Mouse (Mus musculus) kidney, postnatal 4 days (tissue): ENCODE measurements around the gene Eps15.

Experiments
- DNase-seq, 2 experiments: peaks; one replicate each; pipeline ENCODE4 v3.0.0; 2021; ENCODE audit warnings: mixed read lengths in 2 of 2

Gene Eps15

GRCm38 (mm10) chr4:109279689-109280458 is at the start of gene Eps15:
Gene Eps15, plus strand, starts transcription at chr4:109280268.
- DNase-seq, result peak; percentile 94 to 97

- DNase-seq, result no peak
Observed at GRCm38 (mm10) chr4:109234185-109234584, 45.9 kb upstream of the Eps15 start, which contains the start of gene Calr4. Gene Calr4, plus strand, starts transcription at chr4:109234485.

DNA sequence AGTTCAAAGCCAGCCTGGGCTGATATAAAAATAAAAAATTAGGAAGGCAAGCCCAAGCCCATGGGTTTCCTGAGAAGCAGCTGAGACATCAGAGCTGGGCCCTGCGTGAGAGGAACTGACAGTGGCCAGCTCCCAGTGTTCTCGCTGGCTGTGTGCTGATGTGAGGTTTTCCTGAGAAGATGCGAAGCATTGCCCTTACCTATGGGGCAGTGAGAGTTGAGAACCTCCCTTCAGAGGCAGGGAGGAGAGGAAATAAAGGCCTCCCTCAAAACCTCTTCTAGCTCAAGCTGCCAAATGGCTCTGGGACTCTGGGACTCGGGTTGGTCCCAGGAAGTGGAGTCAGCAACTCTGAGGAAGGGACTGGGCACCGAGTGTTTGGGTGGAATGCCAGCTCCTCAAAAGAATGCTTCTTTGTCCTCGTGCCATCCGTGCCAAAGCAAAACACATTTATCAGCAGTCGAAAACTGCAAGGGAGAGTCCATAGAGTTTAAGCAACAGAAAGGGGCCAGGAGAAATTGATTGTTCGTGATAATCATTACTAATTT is 45.2 kb upstream of the Eps15 start:
- no peak for DNase-seq

- DNase-seq, result no peak
Observed at GRCm38 (mm10) chr4:109236186-109236879, 43.7 kb upstream of the Eps15 start.

- peak; percentile 23 to 56 for DNase-seq
Observed at GRCm38 (mm10) chr4:109238428-109239268, 41.4 kb upstream of the Eps15 start.

- no peak for DNase-seq
Observed at GRCm38 (mm10) chr4:109241221-109241620, 38.8 kb upstream of the Eps15 start.

DNA sequence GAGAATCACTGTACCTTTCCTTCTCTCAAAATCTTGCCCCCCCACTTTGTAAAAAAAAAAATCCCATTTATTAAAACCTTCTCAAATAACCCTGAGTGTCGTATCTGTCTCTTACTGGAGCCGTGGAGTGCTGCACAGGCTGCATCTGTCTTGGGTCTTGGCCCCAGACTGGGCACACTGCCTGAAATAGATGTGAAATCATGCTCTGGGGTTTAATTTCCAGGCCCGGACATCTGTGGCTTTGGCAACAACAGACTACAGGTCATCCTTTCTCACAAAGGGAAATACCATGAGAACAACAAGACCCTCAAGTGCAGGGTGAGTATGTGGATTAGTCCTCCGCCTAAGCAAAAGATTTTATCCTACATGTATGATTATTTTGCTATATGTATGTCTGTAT is 38.1 kb upstream of the Eps15 start:
- DNase-seq, result peak; percentile 41 to 52

DNA sequence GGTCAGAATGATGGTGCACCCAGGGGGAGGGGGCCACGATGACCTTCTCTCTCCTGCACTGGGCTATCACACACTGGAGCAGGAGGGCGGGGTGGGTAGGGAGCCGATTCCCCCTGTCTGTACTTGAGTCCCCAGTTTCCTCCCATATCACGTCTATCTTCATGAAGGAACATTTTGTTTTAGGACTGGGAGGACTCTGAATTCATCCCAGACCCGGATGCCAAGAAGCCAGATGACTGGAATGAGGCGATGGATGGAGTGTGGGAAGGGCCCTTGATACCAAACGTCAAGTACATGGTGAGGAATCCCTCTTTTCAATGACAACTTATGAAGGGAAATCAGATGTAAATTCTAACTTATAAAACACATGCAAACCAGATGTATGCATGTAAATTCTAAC is 35.6 kb upstream of the Eps15 start:
- DNase-seq, result no peak

GRCm38 (mm10) chr4:109245016-109245620 is 35.0 kb upstream of the Eps15 start:
- DNase-seq, result no peak

- peak; percentile 22 to 52 for DNase-seq
Observed at GRCm38 (mm10) chr4:109251605-109252004, 28.5 kb upstream of the Eps15 start.

- no peak for DNase-seq
Observed at GRCm38 (mm10) chr4:109252199-109252598, 27.9 kb upstream of the Eps15 start.

GRCm38 (mm10) chr4:109253664-109254151 is 26.4 kb upstream of the Eps15 start:
- DNase-seq, result no peak

DNA sequence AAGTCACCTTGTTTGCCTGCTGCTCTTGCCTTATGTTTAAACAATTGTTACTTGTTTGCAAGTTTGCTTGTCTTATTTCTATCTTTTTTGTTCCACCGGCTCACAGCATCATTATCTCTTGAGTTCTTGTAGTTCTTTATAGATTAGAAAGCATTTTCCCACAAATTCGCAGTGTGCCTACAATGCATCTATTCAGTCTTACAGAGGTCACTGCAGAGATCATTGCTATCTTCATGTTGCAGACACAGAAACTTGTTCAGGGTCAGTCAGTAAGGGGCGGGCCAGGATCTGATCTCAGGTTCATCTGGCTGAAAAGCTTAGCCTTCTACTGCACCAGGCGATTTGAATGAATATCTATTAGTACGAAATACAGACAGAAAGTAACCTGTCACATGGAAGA is 25.6 kb upstream of the Eps15 start:
- no peak for DNase-seq

GRCm38 (mm10) chr4:109255321-109255720 is 24.7 kb upstream of the Eps15 start:
- no peak for DNase-seq

DNA sequence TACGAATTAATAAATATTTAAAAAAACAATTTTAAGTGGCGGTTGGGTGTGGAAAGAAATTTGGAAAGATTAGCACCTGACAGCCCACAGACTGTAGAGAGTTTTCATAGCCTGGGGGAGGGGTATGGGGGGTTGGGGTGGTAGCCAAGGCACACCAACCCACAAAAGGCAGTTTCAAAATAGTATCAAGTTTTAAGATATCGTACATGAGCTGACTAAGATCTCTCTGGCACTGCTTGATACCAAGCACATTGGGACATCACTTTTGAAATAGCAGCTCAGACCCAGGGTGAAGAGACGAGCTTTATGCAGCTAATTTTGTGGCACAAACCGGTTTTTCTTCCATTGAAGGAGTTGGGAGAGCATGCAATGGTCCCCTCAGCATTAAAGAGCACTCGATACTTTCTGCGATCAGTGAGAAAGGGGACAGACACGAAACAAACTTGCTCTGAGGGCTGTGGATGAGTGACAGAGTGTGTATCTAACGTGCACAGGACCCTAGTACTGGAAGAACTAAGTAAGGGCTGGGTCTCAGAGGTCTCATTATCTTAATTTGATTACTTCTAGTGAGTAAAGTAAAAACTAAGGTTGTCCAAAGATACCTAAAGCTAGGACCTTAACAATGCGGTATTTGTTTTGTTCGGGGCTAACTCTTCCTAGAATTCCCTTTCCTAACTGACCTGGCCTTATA is 24.2 kb upstream of the Eps15 start:
- no peak for DNase-seq

DNA sequence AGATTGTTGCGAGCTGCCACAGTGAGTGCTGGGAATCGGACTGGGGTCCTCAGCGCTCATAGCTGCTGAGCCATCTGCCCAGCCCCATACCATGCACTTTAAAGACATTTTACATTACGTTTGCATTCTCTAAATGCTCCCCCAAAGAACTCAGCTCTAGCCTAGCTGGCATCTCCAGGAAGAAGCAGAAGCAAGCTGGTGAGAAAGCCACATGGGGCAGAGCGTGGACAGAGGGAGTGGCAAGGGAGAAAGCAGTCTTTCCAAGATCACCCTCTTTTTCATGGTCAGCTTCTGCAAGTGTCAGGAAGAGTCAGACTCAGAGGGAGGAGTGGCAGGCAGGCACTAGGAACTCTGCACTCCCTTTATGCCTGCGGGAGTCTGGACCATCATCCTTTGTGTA is 23.3 kb upstream of the Eps15 start:
- DNase-seq, result no peak

- no peak for DNase-seq
Observed at GRCm38 (mm10) chr4:109257639-109258038, 22.4 kb upstream of the Eps15 start.

DNA sequence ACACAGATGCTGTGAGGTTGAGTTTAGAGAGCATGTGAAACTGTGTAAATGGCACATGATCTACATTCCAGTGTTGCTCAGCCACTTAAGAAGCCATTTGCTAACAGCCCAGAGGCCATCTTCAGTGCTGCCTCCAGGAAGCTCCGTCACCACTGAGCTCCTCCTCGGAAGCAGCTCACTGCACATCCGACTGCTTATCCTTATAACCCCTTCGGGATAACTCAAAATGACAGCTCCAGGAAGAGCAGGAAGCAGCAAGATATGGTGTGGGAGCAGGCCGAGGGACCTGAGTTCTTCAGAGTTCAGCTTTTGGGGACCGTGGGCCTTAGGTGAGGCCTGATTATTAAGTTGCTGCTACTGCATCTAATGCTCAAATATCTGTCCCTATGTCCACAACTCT is 18.0 kb upstream of the Eps15 start:
- peak; percentile 11 to 37 for DNase-seq

GRCm38 (mm10) chr4:109266056-109266455 is 14.0 kb upstream of the Eps15 start:
- no peak for DNase-seq

GRCm38 (mm10) chr4:109266744-109267143 is 13.3 kb upstream of the Eps15 start:
- no peak for DNase-seq

- no peak for DNase-seq
Observed at GRCm38 (mm10) chr4:109267452-109267851, 12.6 kb upstream of the Eps15 start.

DNA sequence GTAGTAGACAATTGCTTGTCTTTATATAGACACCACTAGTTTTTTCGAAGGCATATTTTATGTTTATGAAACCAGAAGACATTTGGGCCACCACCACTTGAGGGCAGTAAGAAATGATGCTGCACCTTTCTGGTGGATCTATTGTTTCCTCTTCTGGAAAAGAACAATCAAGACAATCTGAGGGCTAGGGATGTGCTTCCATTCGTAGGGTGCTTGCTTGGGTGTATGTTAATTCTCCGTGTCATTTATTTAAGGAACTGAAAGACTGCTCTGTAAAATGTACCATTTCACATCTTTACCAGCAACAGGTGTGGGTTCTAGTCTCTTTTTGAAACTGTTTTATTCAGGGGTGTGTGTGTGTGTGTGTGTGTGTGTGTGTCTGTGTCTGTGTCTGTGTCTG is 11.2 kb upstream of the Eps15 start:
- DNase-seq, result no peak
